Mouse (Mus musculus): Measurements from ENCODE around the gene Ccdc13. TPM values are rescaled to one million over a fixed set of nuclear protein-coding genes. Genes with fewer than 3 reads are reported as not detected.
A peak's percentile ranks its signal among the peaks of the same experiment; 100 is the strongest.

Gene Ccdc13
- not detected for total RNA-seq (2018; cell fraction: chromatin; rRNA removed)
- total RNA-seq (2018; cell fraction: cytosol; rRNA removed): not detected
- total RNA-seq (2018; cell fraction: nucleus; rRNA removed): under 1 TPM in 2 of 26 experiments, not detected in 24; 0.23 to 0.55 TPM
- polyA plus RNA-seq (2018): not detected in 3 replicates

DNA sequence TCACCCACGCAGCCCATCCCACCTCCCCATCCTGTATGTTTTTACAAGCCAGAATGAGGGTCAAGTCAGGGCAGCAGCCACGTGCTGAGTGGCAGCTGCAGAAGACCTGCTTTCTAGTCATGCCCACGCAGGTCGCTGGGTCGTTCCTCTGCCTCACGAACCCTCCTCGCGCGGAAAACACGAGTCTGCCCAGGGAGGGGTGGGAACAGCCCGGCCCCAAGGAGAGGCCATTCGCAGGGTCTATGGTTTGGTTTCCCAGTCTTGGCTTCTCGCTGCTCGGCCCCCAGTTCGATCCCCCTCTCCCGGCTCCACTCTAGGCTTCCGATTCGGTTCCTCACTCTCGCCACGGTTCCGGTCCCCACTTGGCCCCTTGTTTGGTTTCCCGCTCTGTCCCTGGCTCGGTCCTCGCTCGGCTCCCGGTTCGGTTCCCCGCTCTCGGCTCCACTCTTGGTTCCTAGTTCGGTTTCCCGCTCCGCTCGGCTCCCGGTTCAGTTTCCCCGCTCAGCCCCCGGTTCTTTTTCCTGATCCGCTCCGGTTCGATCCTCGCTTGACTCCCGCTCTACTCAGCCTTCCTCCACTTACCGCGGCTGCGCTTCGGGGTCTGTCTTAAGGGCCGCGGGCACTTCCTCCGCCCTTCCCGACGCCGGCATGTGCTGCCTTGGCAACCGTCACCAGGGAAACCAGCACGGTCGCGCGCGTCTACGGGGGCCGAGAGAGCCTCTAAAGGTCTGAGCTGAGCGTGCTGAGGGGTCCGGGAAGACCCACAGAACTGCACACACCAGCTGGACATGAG is at the start of gene Ccdc13:
Gene Ccdc13 (minus strand): TSS at position 633 of the 793 bp plus-strand sequence.
- Histone ChIP-seq H3K79me2 (ENCODE audit: inconsistent target) (no peaks in the 10 kb centered on the region), H3K36me3 (ENCODE audit: inconsistent target) (no peaks in the 10 kb centered on the region), H3K4me3 (ENCODE audit: inconsistent target) (peak within 1 kb of the TSS; percentile 23), H3K27ac (no peak within 1 kb of the TSS)
- 13% methylated on average over 61 of the region's 61 CpGs for WGBS (ENCODE audit: missing documents)

DNA sequence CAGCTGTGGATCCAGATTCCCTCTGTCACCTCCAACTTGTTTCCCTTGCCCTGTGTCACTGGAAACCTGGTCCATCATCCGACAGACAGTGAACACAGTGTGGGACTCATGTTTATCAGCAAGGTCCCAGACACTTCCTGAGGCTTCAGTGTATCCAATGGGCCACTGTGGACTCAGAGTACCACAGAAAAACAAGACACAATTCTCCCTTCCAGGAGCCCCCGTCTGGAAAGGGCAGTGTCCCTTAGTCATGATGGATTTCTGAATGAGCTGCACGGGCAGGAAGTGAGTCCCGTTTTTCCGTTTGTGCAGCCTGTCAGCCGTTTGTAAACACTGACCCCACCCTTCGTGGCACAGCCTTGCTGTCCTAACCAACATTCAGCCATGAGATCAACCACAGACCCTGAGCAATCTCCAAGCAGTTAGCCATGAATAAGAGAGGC is 42.8 kb upstream of the Ccdc13 start:
- H3K27ac ChIP-seq: no peak overlapping the region
- H3K79me2 ChIP-seq (ENCODE audit: inconsistent target): no peaks in the 10 kb centered on the region
- H3K36me3 ChIP-seq (ENCODE audit: inconsistent target): no peaks in the 10 kb centered on the region
- H3K4me3 ChIP-seq (ENCODE audit: inconsistent target): no peak overlapping the region
- 12% methylated on average over 7 of the region's 7 CpGs for WGBS (ENCODE audit: missing documents)

DNA sequence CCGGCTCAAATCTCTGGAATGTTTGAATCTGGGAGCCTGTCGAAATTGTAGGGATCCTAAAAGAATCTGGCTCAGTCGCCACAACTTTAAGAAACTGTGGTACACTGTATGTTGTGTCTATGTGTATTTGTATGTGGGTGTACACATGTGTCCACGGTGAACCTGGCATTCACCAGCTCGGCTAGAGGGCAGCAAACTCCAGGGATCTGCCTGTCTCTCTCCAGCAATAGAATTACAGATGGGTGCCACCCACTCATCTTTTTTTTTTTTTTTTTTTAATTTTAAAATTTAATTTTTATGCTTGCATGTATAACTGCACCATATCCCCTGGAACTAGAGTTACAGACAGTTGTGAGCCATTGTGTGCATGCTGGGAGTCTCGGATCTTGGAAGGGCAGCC is 42.0 kb upstream of the Ccdc13 start:
- H3K27ac ChIP-seq: no peak overlapping the region
- H3K4me3 ChIP-seq (ENCODE audit: inconsistent target): no peak overlapping the region
- no peaks in the 10 kb centered on the region for H3K79me2 ChIP-seq (ENCODE audit: inconsistent target)
- H3K36me3 ChIP-seq (ENCODE audit: inconsistent target): no peaks in the 10 kb centered on the region
- 57% methylated on average over 6 of the region's 6 CpGs for WGBS (ENCODE audit: missing documents)

DNA sequence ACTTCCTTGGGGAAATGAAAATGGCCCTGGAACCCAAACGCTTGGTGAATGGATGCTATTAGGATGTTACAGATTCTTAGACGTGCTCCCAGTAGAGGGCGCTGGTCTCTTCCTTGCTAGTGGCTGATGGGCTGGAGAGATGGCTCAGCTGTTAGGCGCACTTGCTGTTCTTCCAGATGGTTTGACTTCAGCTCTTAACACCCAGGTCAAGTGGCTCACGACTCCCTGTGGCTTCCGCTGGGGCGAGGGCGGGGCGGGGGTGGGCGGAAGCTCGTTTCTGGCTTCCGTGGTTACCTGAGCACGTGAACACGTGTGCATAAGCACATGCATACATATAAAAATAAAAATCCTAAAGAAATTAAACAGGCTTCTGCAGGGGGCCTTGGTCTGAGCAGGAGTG is 41.6 kb upstream of the Ccdc13 start:
- no peak overlapping the region for H3K4me3 ChIP-seq (ENCODE audit: inconsistent target)
- H3K79me2 ChIP-seq (ENCODE audit: inconsistent target): no peaks in the 10 kb centered on the region
- WGBS (ENCODE audit: missing documents): 3% methylated on average over 14 of the region's 14 CpGs
- H3K27ac ChIP-seq: no peak overlapping the region
- no peaks in the 10 kb centered on the region for H3K36me3 ChIP-seq (ENCODE audit: inconsistent target)

DNA sequence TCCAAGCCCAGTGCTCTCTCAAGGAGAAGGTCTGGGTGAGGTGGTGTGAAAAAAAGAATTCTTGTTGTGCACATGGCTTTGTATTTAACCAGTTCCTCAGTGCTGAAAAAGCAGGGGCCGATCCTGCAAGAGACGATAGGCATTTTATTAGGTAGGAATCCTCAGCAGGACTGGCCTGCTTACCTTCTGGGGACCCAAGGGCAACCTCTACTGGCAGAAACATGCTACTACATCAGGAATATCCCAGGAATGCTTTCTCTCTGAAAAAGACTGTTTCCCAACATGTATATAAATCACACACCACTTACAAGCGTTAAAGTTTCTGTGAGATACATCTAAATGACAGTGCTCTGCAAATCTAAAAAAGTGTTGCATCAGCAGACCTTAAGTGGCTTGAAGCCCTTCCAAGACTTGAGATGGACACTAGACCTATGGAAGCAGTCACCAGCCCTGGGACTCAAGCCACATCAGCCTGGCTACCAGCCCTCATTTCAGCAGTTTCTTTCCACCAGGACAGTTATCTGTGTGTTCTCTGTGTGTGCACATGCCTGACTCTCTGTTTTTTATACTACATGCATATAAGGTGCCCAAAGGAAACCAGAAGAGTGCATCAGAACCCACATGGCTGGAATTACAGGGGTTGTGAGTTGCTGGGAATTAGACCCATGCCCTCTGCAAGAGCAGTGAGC is 37.9 kb upstream of the Ccdc13 start:
- no peaks in the 10 kb centered on the region for H3K36me3 ChIP-seq (ENCODE audit: inconsistent target)
- no peak overlapping the region for H3K4me3 ChIP-seq (ENCODE audit: inconsistent target)
- no peaks in the 10 kb centered on the region for H3K79me2 ChIP-seq (ENCODE audit: inconsistent target)
- 20% methylated on average over 3 of the region's 3 CpGs for WGBS (ENCODE audit: missing documents)
- H3K27ac ChIP-seq: no peak overlapping the region

DNA sequence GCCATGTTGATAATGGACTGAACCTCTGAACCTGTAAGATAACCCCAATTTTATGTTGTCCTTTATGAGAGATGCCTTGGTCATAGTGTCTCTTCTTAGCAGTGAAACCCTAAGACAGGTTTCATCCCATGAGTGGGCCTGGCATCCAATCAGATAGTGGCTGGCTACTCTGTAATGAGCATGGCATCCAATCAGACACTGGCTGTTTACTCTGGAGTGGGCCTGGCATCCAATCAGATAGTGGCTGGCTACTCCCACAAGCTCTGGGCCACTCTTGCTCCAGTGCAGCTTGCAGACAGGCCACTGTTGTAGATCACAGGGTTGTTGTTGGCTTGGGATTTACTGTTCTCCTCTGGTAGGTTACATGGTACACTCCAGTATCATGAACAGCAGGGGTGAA is 34.3 kb upstream of the Ccdc13 start:
- H3K36me3 ChIP-seq (ENCODE audit: inconsistent target): no peaks in the 10 kb centered on the region
- no peaks in the 10 kb centered on the region for H3K79me2 ChIP-seq (ENCODE audit: inconsistent target)
- no peak overlapping the region for H3K27ac ChIP-seq
- no peak overlapping the region for H3K4me3 ChIP-seq (ENCODE audit: inconsistent target)

DNA sequence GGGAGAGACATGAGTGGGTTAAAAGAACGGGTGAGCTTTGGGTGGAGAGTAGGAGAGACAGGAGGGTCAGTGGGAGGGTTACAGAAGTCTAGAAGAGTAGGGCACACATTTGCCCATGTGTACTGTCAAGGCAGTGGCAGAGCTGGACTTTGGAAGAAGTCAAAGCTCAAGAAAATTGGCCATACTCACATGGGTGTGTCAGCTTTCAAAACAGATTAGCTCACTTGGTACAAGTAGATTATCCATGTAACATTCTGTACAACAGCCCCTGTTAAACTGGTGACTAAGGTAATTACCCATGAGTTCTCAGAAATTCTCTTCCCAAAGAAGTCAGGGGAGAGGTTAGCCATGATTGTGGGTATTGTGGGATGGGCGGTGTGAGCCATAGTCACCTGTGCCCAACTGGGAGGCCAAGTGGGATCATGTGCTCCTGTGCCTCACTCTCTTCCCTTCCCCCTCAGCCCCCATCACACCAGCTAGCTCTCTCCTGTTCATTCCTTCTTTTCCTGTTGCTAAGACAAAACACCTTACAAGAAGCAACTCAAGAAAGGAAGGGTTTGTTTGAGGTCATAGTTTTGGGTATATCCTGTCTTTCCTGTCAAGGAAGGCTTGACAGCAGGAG is 32.9 kb upstream of the Ccdc13 start:
- 92% methylated on average over 2 of the region's 2 CpGs for WGBS (ENCODE audit: missing documents)
- no peak overlapping the region for H3K27ac ChIP-seq
- no peaks in the 10 kb centered on the region for H3K36me3 ChIP-seq (ENCODE audit: inconsistent target)
- no peak overlapping the region for H3K4me3 ChIP-seq (ENCODE audit: inconsistent target)
- no peaks in the 10 kb centered on the region for H3K79me2 ChIP-seq (ENCODE audit: inconsistent target)

DNA sequence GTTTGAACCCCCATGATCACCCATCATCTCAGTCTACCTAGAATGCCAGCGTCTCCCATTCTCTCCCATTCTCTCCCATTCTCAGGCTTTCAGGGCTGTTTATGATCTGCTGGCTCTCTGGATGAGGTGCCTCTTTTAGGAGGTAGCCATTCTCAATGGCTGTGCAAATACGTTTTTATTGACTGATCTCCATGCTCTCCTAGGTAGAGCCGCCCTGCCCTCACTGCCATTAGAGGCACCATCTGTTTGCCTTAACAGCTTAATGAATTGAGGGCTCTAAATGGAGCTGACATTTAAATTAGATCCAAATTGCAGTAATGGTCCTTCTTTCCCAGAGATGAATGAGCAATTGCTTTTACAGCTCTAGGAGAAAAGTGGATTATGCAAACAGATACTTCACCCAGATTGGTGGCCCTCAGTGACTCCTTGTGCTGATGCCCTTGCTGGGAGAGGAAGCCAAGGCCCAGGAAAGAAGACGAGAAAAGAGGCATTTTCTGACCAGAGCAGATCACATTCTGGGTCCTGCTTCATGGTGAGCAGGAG is 30.8 kb upstream of the Ccdc13 start:
- Histone ChIP-seq H3K79me2 (ENCODE audit: inconsistent target) (no peaks in the 10 kb centered on the region), H3K36me3 (ENCODE audit: inconsistent target) (no peaks in the 10 kb centered on the region), H3K4me3 (ENCODE audit: inconsistent target) (no peak overlapping the region), H3K27ac (no peak overlapping the region)
- WGBS (ENCODE audit: missing documents): 88% methylated on average over 4 of the region's 4 CpGs

DNA sequence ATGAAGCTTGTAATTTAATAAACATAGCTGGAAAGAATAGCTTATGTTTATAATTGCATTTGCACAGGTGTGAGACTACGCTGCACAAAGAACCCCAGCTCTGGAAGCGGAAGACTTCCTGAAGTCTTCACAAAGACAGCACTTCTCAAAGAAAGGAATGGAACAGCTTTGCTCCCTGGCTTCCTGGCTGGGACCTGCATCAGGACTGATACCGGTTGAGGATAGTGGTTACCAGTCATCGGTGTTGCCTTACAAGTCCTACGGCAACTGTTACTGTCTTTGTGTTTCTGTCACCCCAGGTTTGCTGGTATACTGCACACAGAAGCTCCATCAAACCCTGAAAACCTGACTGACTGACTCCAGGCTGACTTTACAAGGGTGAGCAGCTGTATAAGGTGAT is 30.2 kb upstream of the Ccdc13 start:
- Histone ChIP-seq H3K36me3 (ENCODE audit: inconsistent target) (no peaks in the 10 kb centered on the region), H3K27ac (no peak overlapping the region), H3K4me3 (ENCODE audit: inconsistent target) (no peak overlapping the region), H3K79me2 (ENCODE audit: inconsistent target) (no peaks in the 10 kb centered on the region)
- WGBS (ENCODE audit: missing documents): 94% methylated on average over 5 of the region's 5 CpGs

DNA sequence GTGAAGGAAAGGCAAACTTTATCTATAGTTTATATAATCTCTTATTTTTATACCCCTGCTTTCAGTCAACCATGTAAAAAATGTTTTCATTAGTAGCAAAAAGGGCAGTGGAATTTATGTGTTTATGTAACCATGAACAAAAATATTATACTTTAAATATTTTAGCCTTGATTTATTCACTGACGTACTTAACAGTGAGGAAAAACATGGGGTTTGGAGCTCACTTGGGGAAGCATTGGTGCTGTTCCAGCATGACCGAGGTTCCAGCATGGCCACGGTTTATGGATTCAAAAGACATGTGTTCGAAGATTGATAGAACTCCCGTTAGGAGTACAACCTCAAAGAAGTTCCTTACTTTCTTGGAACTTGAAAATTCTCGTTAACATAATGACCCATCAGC is 29.0 kb upstream of the Ccdc13 start:
- H3K27ac ChIP-seq: no peak overlapping the region
- no peak overlapping the region for H3K4me3 ChIP-seq (ENCODE audit: inconsistent target)
- no peaks in the 10 kb centered on the region for H3K36me3 ChIP-seq (ENCODE audit: inconsistent target)
- 92% methylated on average over 6 of the region's 6 CpGs for WGBS (ENCODE audit: missing documents)
- H3K79me2 ChIP-seq (ENCODE audit: inconsistent target): no peaks in the 10 kb centered on the region

DNA sequence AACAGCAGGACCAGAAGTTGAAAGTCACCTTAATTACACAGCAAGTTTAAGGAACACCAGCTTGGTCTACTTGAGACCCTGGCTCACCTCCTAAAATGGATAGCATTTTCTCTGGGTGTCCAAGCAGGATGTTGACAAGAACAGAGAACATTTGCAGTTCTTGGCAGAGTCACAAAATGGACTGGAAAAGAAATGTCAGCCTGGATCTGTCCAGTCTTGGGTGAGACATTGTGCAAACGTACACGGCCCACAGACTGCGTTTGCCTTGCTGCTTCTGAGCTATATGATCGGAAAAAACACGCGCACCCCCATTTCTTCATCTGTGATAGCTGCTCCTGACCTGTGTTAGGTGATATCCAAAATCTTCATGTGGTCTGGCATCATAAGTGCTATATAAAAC is 28.4 kb upstream of the Ccdc13 start:
- 95% methylated on average over 6 of the region's 6 CpGs for WGBS (ENCODE audit: missing documents)

DNA sequence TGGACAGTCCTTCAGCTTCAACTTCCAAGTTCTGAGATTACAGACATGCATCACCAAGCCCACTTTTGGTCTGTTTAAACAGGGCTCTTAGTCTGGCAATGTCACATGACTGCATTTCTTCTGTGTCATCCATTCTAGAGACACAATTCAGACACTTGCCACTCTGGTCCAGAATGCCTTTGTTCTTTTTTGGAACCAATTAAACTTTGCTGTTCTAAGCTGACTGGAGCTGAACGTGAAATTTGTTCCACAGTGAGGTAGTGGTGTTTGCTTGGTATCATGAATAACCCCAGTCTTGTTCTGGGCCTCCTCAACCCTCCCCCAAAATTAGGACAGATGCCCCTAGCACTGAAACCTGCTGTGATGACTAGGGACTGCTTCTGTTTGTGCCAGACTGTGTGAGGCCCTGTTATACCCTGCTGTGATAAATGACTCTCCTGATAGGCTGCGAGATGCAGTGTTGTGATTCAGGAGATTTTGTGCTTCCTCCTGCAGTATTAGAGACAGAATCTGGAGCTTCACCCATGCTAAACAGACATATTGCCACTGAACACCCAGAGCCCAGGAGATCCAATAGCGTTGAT is 26.3 kb upstream of the Ccdc13 start:
- no peak overlapping the region for H3K27ac ChIP-seq
- H3K36me3 ChIP-seq (ENCODE audit: inconsistent target): no peaks in the 10 kb centered on the region
- 73% methylated on average over 3 of the region's 3 CpGs for WGBS (ENCODE audit: missing documents)
- no peaks in the 10 kb centered on the region for H3K79me2 ChIP-seq (ENCODE audit: inconsistent target)
- H3K4me3 ChIP-seq (ENCODE audit: inconsistent target): no peak overlapping the region

More for the DNA sequence above, 28.4 kb upstream of the Ccdc13 start:
- H3K36me3 ChIP-seq (ENCODE audit: inconsistent target): no peaks in the 10 kb centered on the region
- H3K79me2 ChIP-seq (ENCODE audit: inconsistent target): no peaks in the 10 kb centered on the region
- no peak overlapping the region for H3K4me3 ChIP-seq (ENCODE audit: inconsistent target)
- H3K27ac ChIP-seq: no peak overlapping the region

DNA sequence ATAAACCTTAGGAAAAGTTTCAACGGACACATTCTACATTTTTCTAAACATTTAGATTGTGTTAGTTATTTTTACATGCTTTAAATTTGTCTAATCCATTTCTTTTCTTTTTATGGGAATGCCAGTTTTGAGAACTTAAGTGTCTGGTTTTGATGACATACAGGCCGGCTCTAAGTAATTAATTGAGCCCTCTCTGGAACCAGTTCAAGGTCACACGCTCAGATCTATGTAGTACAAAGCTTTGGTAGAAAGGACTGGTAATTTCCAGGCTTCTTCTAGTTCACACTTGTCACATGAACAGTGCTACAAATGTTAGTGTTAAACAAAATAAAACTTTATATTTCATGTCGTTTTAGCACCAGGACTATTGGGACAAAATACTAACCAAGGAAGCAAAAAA is 25.6 kb upstream of the Ccdc13 start:
- H3K79me2 ChIP-seq (ENCODE audit: inconsistent target): no peaks in the 10 kb centered on the region
- no peaks in the 10 kb centered on the region for H3K36me3 ChIP-seq (ENCODE audit: inconsistent target)
- 95% methylated on average over 4 of the region's 4 CpGs for WGBS (ENCODE audit: missing documents)
- H3K4me3 ChIP-seq (ENCODE audit: inconsistent target): no peak overlapping the region
- H3K27ac ChIP-seq: no peak overlapping the region

DNA sequence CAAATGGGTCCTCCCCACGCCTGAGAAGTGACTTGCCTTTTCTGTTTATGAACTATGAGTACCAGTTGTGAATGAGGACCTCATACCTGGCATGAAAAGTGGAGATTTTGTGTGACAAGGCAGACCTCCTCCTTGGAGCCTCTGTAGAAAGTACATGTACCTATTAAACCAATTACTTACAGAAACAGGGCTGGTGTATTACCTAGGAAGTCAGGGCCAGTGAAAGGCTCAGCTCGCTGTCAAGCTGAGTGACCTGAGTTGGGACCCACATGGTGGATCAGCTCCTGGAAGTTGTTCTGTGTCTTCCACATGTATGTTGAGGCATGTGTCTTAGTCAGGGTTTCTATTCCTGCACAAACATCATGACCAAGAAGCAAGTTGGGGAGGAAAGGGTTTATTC is 21.7 kb upstream of the Ccdc13 start:
- WGBS (ENCODE audit: missing documents): 100% methylated on average over 2 of the region's 2 CpGs
- Histone ChIP-seq H3K79me2 (ENCODE audit: inconsistent target) (peaks cover 10% of the 10 kb centered on the region), H3K36me3 (ENCODE audit: inconsistent target) (no peaks in the 10 kb centered on the region), H3K27ac (no peak overlapping the region), H3K4me3 (ENCODE audit: inconsistent target) (no peak overlapping the region)

Data from macrophage (primary cell).